Mouse (Mus musculus) adrenal gland, postnatal 25 days (tissue): Measurements from ENCODE around the gene Tnfaip8l2. TPM values are rescaled to one million over a fixed set of nuclear protein-coding genes. Genes with fewer than 3 reads are reported as not detected.

ENCODE experiments used
- DNase-seq: peaks from one replicate; pipeline ENCODE4 v3.0.0; 2021; ENCODE audit warnings: mixed read lengths
- long read RNA-seq: library from polyadenylated mRNA; stranded (forward); transcript quantifications from one replicate; pipeline ENCODE4 v2.0.0, GENCODE M21; 2021
- total RNA-seq: library from RNA; stranded (reverse); gene quantifications from 2 replicates; pipeline ENCODE4 v1.2.3, GENCODE M21; 2021

Tnfaip8l2 gene
- total RNA-seq: 1.1 TPM in 1 of 2 replicates, not detected in the other
- long read RNA-seq, partial matches to known transcripts: 2 of 4 reads
- long read RNA-seq, other reads (novel, unspliced or antisense): 2 of 4 reads

- no peak for DNase-seq
Measured at GRCm38 (mm10) chr3:95141952-95142616, at the start of gene Tnfaip8l2. Tnfaip8l2 (minus strand) TSS chr3:95142360.

GRCm38 (mm10) chr3:95186888-95187287 lies 44.7 kb upstream of the Tnfaip8l2 start:
- no peak for DNase-seq

GRCm38 (mm10) chr3:95186100-95186499 lies 43.9 kb upstream of the Tnfaip8l2 start:
- DNase-seq: no peak

- no peak for DNase-seq
Measured at GRCm38 (mm10) chr3:95184796-95185577, 42.8 kb upstream of the Tnfaip8l2 start.

- DNase-seq: no peak
Measured at GRCm38 (mm10) chr3:95181841-95182240, 39.7 kb upstream of the Tnfaip8l2 start.

GRCm38 (mm10) chr3:95179890-95180289 lies 37.7 kb upstream of the Tnfaip8l2 start:
- no peak for DNase-seq

GRCm38 (mm10) chr3:95178948-95179347 lies 36.8 kb upstream of the Tnfaip8l2 start:
- DNase-seq: no peak

- no peak for DNase-seq
Measured at GRCm38 (mm10) chr3:95177583-95177982, 35.4 kb upstream of the Tnfaip8l2 start.

- DNase-seq: no peak
Measured at GRCm38 (mm10) chr3:95176500-95176899, 34.3 kb upstream of the Tnfaip8l2 start.

- DNase-seq: peak; percentile 88
Measured at GRCm38 (mm10) chr3:95174011-95174592, 31.9 kb upstream of the Tnfaip8l2 start.

- DNase-seq: peak; percentile 25
Measured at GRCm38 (mm10) chr3:95173256-95173949, 31.2 kb upstream of the Tnfaip8l2 start.

- DNase-seq: no peak
Measured at GRCm38 (mm10) chr3:95172526-95173255, 30.5 kb upstream of the Tnfaip8l2 start.

- no peak for DNase-seq
Measured at GRCm38 (mm10) chr3:95171105-95171504, 28.9 kb upstream of the Tnfaip8l2 start.

- no peak for DNase-seq
Measured at GRCm38 (mm10) chr3:95169996-95170395, 27.8 kb upstream of the Tnfaip8l2 start.

GRCm38 (mm10) chr3:95164840-95165239 lies 22.7 kb upstream of the Tnfaip8l2 start:
- no peak for DNase-seq

GRCm38 (mm10) chr3:95164256-95164550 lies 22.0 kb upstream of the Tnfaip8l2 start:
- no peak for DNase-seq

- no peak for DNase-seq
Measured at GRCm38 (mm10) chr3:95163419-95164255, 21.5 kb upstream of the Tnfaip8l2 start.

GRCm38 (mm10) chr3:95162345-95162628 lies 20.1 kb upstream of the Tnfaip8l2 start:
- no peak for DNase-seq

- no peak for DNase-seq
Measured at GRCm38 (mm10) chr3:95161618-95162344, 19.6 kb upstream of the Tnfaip8l2 start.

- no peak for DNase-seq
Measured at GRCm38 (mm10) chr3:95161041-95161551, 18.9 kb upstream of the Tnfaip8l2 start.
